Mouse (Mus musculus) cerebellum, adult (tissue): ENCODE measurements at regions not wholly inside any gene's neighbourhood (a gene's known extent, or its start where the extent isn't known, plus 50 kb on each side); places are given as distances from the start of the nearest gene placed in this dataset.
A peak's percentile ranks its signal among the peaks of the same experiment; 100 is the strongest.

Experiments used
- ATAC-seq: cut with Nextera tagmentation; 2 replicates; pipeline ENCODE4 v1.9.2; 2017; ENCODE audit warnings: mild to moderate bottlenecking, moderate library complexity, mixed read lengths; ENCODE audit not compliant: insufficient number of reproducible peaks, low FRiP score, low TSS enrichment

- no peak for ATAC-seq
These were observed 1340.8 kb downstream of the Cntnap5b start for GRCm38 (mm10) chr1:101113266-101113849.

GRCm38 (mm10) chr1:101122091-101122825 lies 1349.7 kb downstream of the Cntnap5b start:
- peak; percentile 40; the same call in 1 of the 2 replicates for ATAC-seq

GRCm38 (mm10) chr1:101127242-101127641 lies 1354.7 kb downstream of the Cntnap5b start:
- no peak for ATAC-seq

DNA sequence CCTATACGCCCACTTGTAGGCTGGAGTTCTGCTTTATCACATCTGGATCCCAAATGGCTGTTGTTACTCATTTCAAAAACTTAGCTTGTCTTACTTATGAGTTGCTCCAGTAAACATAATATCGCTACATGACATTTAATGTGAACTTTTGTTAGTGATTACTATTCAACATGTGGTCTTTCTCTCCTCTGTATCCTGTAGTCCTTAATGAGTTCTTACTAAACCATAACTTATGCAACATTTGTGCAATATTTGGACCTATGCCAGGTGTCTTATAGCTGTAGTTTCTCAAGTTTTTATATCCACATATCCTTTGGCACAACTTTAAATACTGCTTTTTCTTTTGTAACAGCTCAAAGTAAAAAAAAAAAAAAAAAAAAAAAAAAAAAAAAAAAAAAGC lies 1394.1 kb downstream of the Cntnap5b start:
- ATAC-seq, result no peak
